Mouse (Mus musculus): ENCODE results near the gene Camk2d.

DNA sequence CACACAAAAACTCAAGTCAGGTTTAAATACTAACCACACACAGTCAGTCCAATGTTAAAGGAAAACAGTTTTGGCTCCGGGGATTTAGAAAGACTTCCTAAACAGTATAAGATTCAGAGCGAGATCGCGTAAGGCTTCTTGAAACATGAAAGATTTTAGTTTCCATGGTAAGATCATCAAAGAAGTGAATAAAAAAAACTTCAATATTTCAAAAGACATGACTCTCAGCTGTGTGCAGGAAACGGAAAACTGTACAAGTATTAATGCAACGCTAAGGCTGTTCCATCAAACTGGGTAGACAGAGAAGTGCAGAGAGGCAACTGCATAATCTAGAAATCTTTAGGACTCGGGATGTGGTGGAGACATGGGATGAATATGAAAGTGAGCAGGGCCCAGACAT lies 6.5 kb upstream of the Camk2d start:
- TF ChIP-seq CTCF (IDR thresholded peaks at IDR 0.05; ENCODE audit: extremely low read depth, insufficient read depth, insufficient read length, insufficient replicate concordance) = no peak
- TF ChIP-seq POLR2A (IDR thresholded peaks at IDR 0.05; ENCODE audit: low read depth, low read length) = no peak

Measured in spleen, adult 2 months (tissue).